Mouse (Mus musculus): ENCODE data around the gene Ssrp1. TPM values are rescaled to one million over a fixed set of nuclear protein-coding genes. Genes with fewer than 3 reads are reported as not detected.

Gene Ssrp1
- total RNA-seq (2012; rRNA removed): 241 and 287 TPM in 2 replicates
- total RNA-seq (2014; rRNA removed): 287 and 297 TPM in 2 replicates
- polyA plus RNA-seq (2012; ENCODE audit: insufficient read length, low read depth): 437 and 585 TPM in 2 replicates

GRCm38 (mm10) chr2:85037047-85038026 is at the start of gene Ssrp1, which contains the start of gene P2rx3:
Gene Ssrp1, plus strand, starts transcription at chr2:85037234.
Gene P2rx3, minus strand, starts transcription at chr2:85037462.
- Histone ChIP-seq H3K4me2 (ENCODE audit: insufficient read depth, low read depth, poor library complexity, severe bottlenecking) (peak within 1 kb of the TSS; percentile 90), H3K9ac (ENCODE audit: insufficient read depth, low read depth) (peak within 1 kb of the TSS; percentile 81), H3K79me2 (replicated peaks; ENCODE audit: control insufficient read depth, extremely low read depth, insufficient read depth, poor library complexity, severe bottlenecking) (peaks cover 32% of the 10 kb centered on the region), H3K27ac (ENCODE audit: insufficient read depth, low read depth) (peak within 1 kb of the TSS; percentile 24), H3K4me1 (ENCODE audit: control insufficient read depth in 1 of 2, insufficient read depth in 2 of 2) (peaks cover 12 to 63% of the 10 kb centered on the region in 2 experiments), H3K36me3 (replicated peaks in 1 of 2; ENCODE audit: control insufficient read depth in 1 of 2, insufficient read depth in 1 of 2, low read length in 1 of 2) (peaks cover 29 to 37% of the 10 kb centered on the region in 2 experiments), H3K27me3 (replicated peaks) (no peaks in the 10 kb centered on the region), H3K9me3 (replicated peaks; ENCODE audit: low read length) (no peaks in the 10 kb centered on the region), H3K4me3 (replicated peaks in 1 of 3; ENCODE audit: low read depth in 2 of 3, low read length in 2 of 3, poor library complexity in 1 of 3) (peak within 1 kb of the TSS; percentile 77 to 93 (median 89))
- peak; percentile 66; the same call in 1 of the 2 replicates for TF ChIP-seq MEF2A (IDR thresholded peaks at IDR 0.05; ENCODE audit: borderline replicate concordance, low read depth, low read length)
- peak; percentile 40; the same call in 1 of the 2 replicates for TF ChIP-seq BHLHE40 (IDR thresholded peaks at IDR 0.05; ENCODE audit: low read depth, low read length)
- TF ChIP-seq E2F4 (IDR thresholded peaks at IDR 0.05; ENCODE audit: insufficient replicate concordance, low read depth, low read length): peak; percentile 92; the same call in 1 of the 2 replicates
- peak; percentile 93 for TF ChIP-seq KAT2A (IDR thresholded peaks at IDR 0.05; ENCODE audit: insufficient replicate concordance, low read length)
- TF ChIP-seq NELFE (IDR thresholded peaks at IDR 0.05; ENCODE audit: low read depth, low read length): peak; percentile 93
- TF ChIP-seq MYC (IDR thresholded peaks at IDR 0.05; ENCODE audit: low read depth, low read length): peak; percentile 93
- peak; percentile 90 for TF ChIP-seq MAX (IDR thresholded peaks at IDR 0.05; ENCODE audit: low read length)
- TF ChIP-seq TBP (conservative IDR thresholded peaks at IDR 0.05; ENCODE audit: low read depth, low read length): peak; percentile 93
- peak; percentile 71; the same call in 1 of the 2 replicates for TF ChIP-seq CHD2 (IDR thresholded peaks at IDR 0.05; ENCODE audit: low read length)
- TF ChIP-seq ZC3H11A (IDR thresholded peaks at IDR 0.05; ENCODE audit: low read depth, low read length): no peak
- TF ChIP-seq POLR2AphosphoS2 (IDR thresholded peaks at IDR 0.05; ENCODE audit: low read depth, low read length): peak; percentile 60; the same call in 1 of the 2 replicates
- TF ChIP-seq CTCF (conservative IDR thresholded peaks at IDR 0.05 in 1 of 2, IDR thresholded peaks at IDR 0.05 in 1 of 2; ENCODE audit: low read depth in 2 of 2, low read length in 2 of 2): no peak
- TF ChIP-seq SIN3A (IDR thresholded peaks at IDR 0.05; ENCODE audit: low read length): peak; percentile 87
- peak; percentile 76; the same call in 1 of the 2 replicates for TF ChIP-seq UBTF (IDR thresholded peaks at IDR 0.05; ENCODE audit: low read depth, low read length)
- no peak for TF ChIP-seq MAFK (IDR thresholded peaks at IDR 0.05; ENCODE audit: insufficient replicate concordance, low read length)
- peak; percentile 87 for TF ChIP-seq POLR2A (IDR thresholded peaks at IDR 0.05; ENCODE audit: low read depth, low read length)
- TF ChIP-seq NRF1 (IDR thresholded peaks at IDR 0.05; ENCODE audit: low read depth, low read length): peak; percentile 75
- TF ChIP-seq HCFC1 (IDR thresholded peaks at IDR 0.05; ENCODE audit: low read depth, low read length): peak; percentile 89
- TF ChIP-seq PAX5 (IDR thresholded peaks at IDR 0.05; ENCODE audit: low read length): no peak
- no peak for TF ChIP-seq RCOR1 (conservative IDR thresholded peaks at IDR 0.05; ENCODE audit: low read depth, low read length)
- TF ChIP-seq JUND (conservative IDR thresholded peaks at IDR 0.05; ENCODE audit: low read depth, low read length): no peak
- peak; percentile 80 for TF ChIP-seq MXI1 (IDR thresholded peaks at IDR 0.05; ENCODE audit: low read depth, low read length)
- TF ChIP-seq ZMIZ1 (IDR thresholded peaks at IDR 0.05; ENCODE audit: low read depth, low read length): peak; percentile 73; the same call in 1 of the 2 replicates
- no peak for TF ChIP-seq RAD21 (IDR thresholded peaks at IDR 0.05; ENCODE audit: low read depth, low read length)
- peak; percentile 38; the same call in 1 of the 2 replicates for TF ChIP-seq ETS1 (conservative IDR thresholded peaks at IDR 0.05; ENCODE audit: low read depth, low read length)
- TF ChIP-seq ELF1 (IDR thresholded peaks at IDR 0.05; ENCODE audit: low read depth, low read length): peak; percentile 85
- no peak for TF ChIP-seq USF1 (IDR thresholded peaks at IDR 0.05; ENCODE audit: low read depth, low read length)
- TF ChIP-seq TCF12 (IDR thresholded peaks at IDR 0.05; ENCODE audit: low read depth, low read length): peak; percentile 94
- TF ChIP-seq EP300 (IDR thresholded peaks at IDR 0.05; ENCODE audit: low read length): no peak
- TF ChIP-seq GABPA (IDR thresholded peaks at IDR 0.05; ENCODE audit: insufficient replicate concordance, low read depth, low read length): peak; percentile 77; the same call in 1 of the 2 replicates
- TF ChIP-seq IRF4 (IDR thresholded peaks at IDR 0.05; ENCODE audit: low read depth, low read length): peak; percentile 70
- TF ChIP-seq CHD1 (IDR thresholded peaks at IDR 0.05; ENCODE audit: low read depth, low read length): peak; percentile 74
- TF ChIP-seq MAZ (IDR thresholded peaks at IDR 0.05; ENCODE audit: low read depth, low read length): no peak
- TF ChIP-seq JUN (IDR thresholded peaks at IDR 0.05; ENCODE audit: insufficient read depth, low read depth, low read length): no peak
- dilution Hi-C loops (cut with MboI; ENCODE audit: extremely low pct_ligation_motif_present, extremely low pct_unique_long_range_greater_than_20kb, low sequenced_read_pairs): no loop called here
- in situ Hi-C loops (cut with MboI; ENCODE audit: low pct_ligation_motif_present, low pct_unique_long_range_greater_than_20kb, low sequenced_read_pairs): no loop called here
- peak; percentile 92 for DNase-seq (ENCODE audit: extremely low read depth)
